Mouse (Mus musculus) forebrain, embryonic 14.5 days (tissue): ENCODE results near the gene Ttc17. TPM values are rescaled to one million over a fixed set of nuclear protein-coding genes. Genes with fewer than 3 reads are reported as not detected.

ENCODE experiments used
- ATAC-seq: fragments of 200-750 bp; cut with Nextera tagmentation; 2 replicates; pipeline ENCODE4 v1.8.0; 2017; ENCODE audit warnings: mild to moderate bottlenecking, moderate library complexity
- DNase-seq: peaks from one replicate; pipeline ENCODE4 v3.0.0-alpha.2; 2015; ENCODE audit warnings: low spot score
- H3K27ac ChIP-seq: fragments of 300-500 bp; sonication (generic); 2 replicates; pipeline ENCODE4 v1.5.1; 2014; ENCODE audit warnings: low read depth, mild to moderate bottlenecking, control low read depth, low read length, moderate library complexity
- H3K27me3 ChIP-seq: fragments of 300-500 bp; sonication (generic); replicated peaks from 2 replicates; pipeline ENCODE4 v1.6.1; 2014; ENCODE audit warnings: low read length, control low read depth, mixed read lengths; ENCODE audit not compliant: control insufficient read depth, insufficient read depth
- H3K36me3 ChIP-seq: fragments of 300-500 bp; sonication (generic); 2 replicates; pipeline ENCODE4 v1.6.1; 2014; ENCODE audit warnings: low read length, control low read depth; ENCODE audit not compliant: control insufficient read depth, insufficient read depth
- H3K4me1 ChIP-seq: fragments of 300-500 bp; sonication (generic); 2 replicates; pipeline ENCODE4 v1.6.1; 2014; ENCODE audit warnings: antibody characterized with exemption, low read length, control low read depth; ENCODE audit not compliant: control insufficient read depth, insufficient read depth
- H3K4me2 ChIP-seq: fragments of 300-500 bp; sonication (generic); 2 replicates; pipeline ENCODE4 v1.6.1; 2014; ENCODE audit warnings: mild to moderate bottlenecking, control low read depth, low read length
- H3K4me3 ChIP-seq: fragments of 300-500 bp; sonication (generic); 2 replicates; pipeline ENCODE4 v1.5.1; 2014; ENCODE audit warnings: low read depth, low read length, control low read depth
- H3K9ac ChIP-seq: fragments of 300-500 bp; sonication (generic); 2 replicates; pipeline ENCODE4 v1.6.1; 2014; ENCODE audit warnings: mild to moderate bottlenecking, low read length, control low read depth, moderate library complexity
- H3K9me3 ChIP-seq: fragments of 300-500 bp; sonication (generic); replicated peaks from 2 replicates; pipeline ENCODE4 v1.6.1; 2016; ENCODE audit warnings: low read length, control low read depth, mixed read lengths; ENCODE audit not compliant: control insufficient read depth
- WGBS: fragments of 180-500 bp; shearing (Covaris S2); extraction: QIAGEN DNeasy Blood & Tissue Kit; methylation state at CpG from one replicate; pipeline ENCODE4 v1.1.7; 2014; 5-methylcytosine and 5-hydroxymethylcytosine counted together
- polyA plus RNA-seq: library from polyadenylated mRNA; unstranded; fragments of >200 nt; fragmentation: Nextera tagmentation; extraction: Ambion mirVana; gene quantifications from 2 replicates; pipeline ENCODE4 v1.2.1, GENCODE M21; 2014

Gene Ttc17
- polyA plus RNA-seq, 1 experiment from 2014 or later = 19.1 TPM

- Histone ChIP-seq H3K4me2 (no peak overlapping the region), H3K27ac (no peak overlapping the region), H3K36me3 (no peaks in the 10 kb centered on the region), H3K9ac (no peak overlapping the region), H3K27me3 (no peaks in the 10 kb centered on the region), H3K9me3 (no peaks in the 10 kb centered on the region), H3K4me3 (no peak overlapping the region), H3K4me1 (peaks cover 4% of the 10 kb centered on the region; the same call in 1 of the 2 replicates)
- ATAC-seq (no peak), DNase-seq (peak; percentile 33)
- WGBS = 68% methylated on average over 3 of the region's 3 CpGs
Observed at GRCm38 (mm10) chr2:94275658-94276057, 130.8 kb downstream of the Ttc17 start.

GRCm38 (mm10) chr2:94273154-94274021 lies 133.1 kb downstream of the Ttc17 start:
- H3K9me3 ChIP-seq = no peaks in the 10 kb centered on the region
- H3K36me3 ChIP-seq = no peaks in the 10 kb centered on the region
- WGBS = 0% methylated on average over 54 of the region's 72 CpGs
- H3K4me2 ChIP-seq = peak overlapping the region; percentile 91
- H3K27ac ChIP-seq = peak overlapping the region; percentile 70; the same call in 1 of the 2 replicates
- ATAC-seq (peak; percentile 91), DNase-seq (peak; percentile 87)
- H3K9ac ChIP-seq = peak overlapping the region; percentile 79
- H3K4me1 ChIP-seq = peaks cover 4% of the 10 kb centered on the region; the same call in 1 of the 2 replicates
- H3K27me3 ChIP-seq = no peaks in the 10 kb centered on the region
- peak overlapping the region; percentile 58 for H3K4me3 ChIP-seq

GRCm38 (mm10) chr2:94271176-94271575 lies 135.3 kb downstream of the Ttc17 start:
- Histone ChIP-seq H3K4me3 (no peak overlapping the region), H3K4me1 (peaks cover 16% of the 10 kb centered on the region), H3K36me3 (no peaks in the 10 kb centered on the region), H3K27ac (no peak overlapping the region), H3K27me3 (no peaks in the 10 kb centered on the region), H3K9ac (no peak overlapping the region), H3K4me2 (no peak overlapping the region), H3K9me3 (no peaks in the 10 kb centered on the region)
- DNase-seq = no peak
- ATAC-seq = no peak
- 95% methylated on average over 10 of the region's 10 CpGs for WGBS

GRCm38 (mm10) chr2:94268835-94269234 lies 137.7 kb downstream of the Ttc17 start:
- ATAC-seq = no peak
- WGBS = 90% methylated on average over 8 of the region's 8 CpGs
- Histone ChIP-seq H3K9me3 (no peaks in the 10 kb centered on the region), H3K27me3 (no peaks in the 10 kb centered on the region), H3K4me3 (no peak overlapping the region), H3K4me2 (no peak overlapping the region), H3K9ac (no peak overlapping the region), H3K27ac (no peak overlapping the region), H3K4me1 (peaks cover 27% of the 10 kb centered on the region), H3K36me3 (no peaks in the 10 kb centered on the region)
- no peak for DNase-seq

- peak overlapping the region; percentile 85; the same call in 1 of the 2 replicates for H3K27ac ChIP-seq
- H3K27me3 ChIP-seq = no peaks in the 10 kb centered on the region
- no peak overlapping the region for H3K4me3 ChIP-seq
- H3K4me2 ChIP-seq = no peak overlapping the region
- DNase-seq (peak; percentile 54), ATAC-seq (no peak)
- no peak overlapping the region; the same call in 1 of the 2 replicates for H3K9ac ChIP-seq
- peaks cover 33% of the 10 kb centered on the region for H3K4me1 ChIP-seq
- no peaks in the 10 kb centered on the region for H3K9me3 ChIP-seq
- 8% methylated on average over 4 of the region's 4 CpGs for WGBS
- no peaks in the 10 kb centered on the region for H3K36me3 ChIP-seq
Observed at GRCm38 (mm10) chr2:94267213-94267850, 139.2 kb downstream of the Ttc17 start.

- Histone ChIP-seq H3K9ac (no peak overlapping the region), H3K27me3 (no peaks in the 10 kb centered on the region), H3K4me1 (peaks cover 33% of the 10 kb centered on the region), H3K4me3 (no peak overlapping the region), H3K27ac (peak overlapping the region; percentile 85), H3K36me3 (no peaks in the 10 kb centered on the region), H3K9me3 (no peaks in the 10 kb centered on the region), H3K4me2 (peak overlapping the region; percentile 73)
- DNase-seq (peak; percentile 67), ATAC-seq (no peak)
- WGBS = 9% methylated on average over 7 of the region's 7 CpGs
Observed at GRCm38 (mm10) chr2:94266381-94267160, 139.9 kb downstream of the Ttc17 start.

GRCm38 (mm10) chr2:94265221-94266191 lies 141.0 kb downstream of the Ttc17 start:
- under 1% methylated on average over 16 of the region's 16 CpGs for WGBS
- Histone ChIP-seq H3K9ac (peak overlapping the region; percentile 59; the same call in 1 of the 2 replicates), H3K27ac (peak overlapping the region; percentile 85), H3K9me3 (no peaks in the 10 kb centered on the region), H3K4me2 (peak overlapping the region; percentile 73), H3K36me3 (no peaks in the 10 kb centered on the region), H3K4me1 (peaks cover 33% of the 10 kb centered on the region), H3K27me3 (no peaks in the 10 kb centered on the region), H3K4me3 (peak overlapping the region; percentile 34)
- peak; percentile 92 for DNase-seq
- ATAC-seq = peak; percentile 77

GRCm38 (mm10) chr2:94264631-94265098 lies 141.8 kb downstream of the Ttc17 start:
- Histone ChIP-seq H3K9me3 (no peaks in the 10 kb centered on the region), H3K4me2 (peak overlapping the region; percentile 73), H3K4me1 (peaks cover 33% of the 10 kb centered on the region), H3K36me3 (no peaks in the 10 kb centered on the region), H3K27ac (peak overlapping the region; percentile 85), H3K4me3 (peak overlapping the region; percentile 34), H3K9ac (peak overlapping the region; percentile 59), H3K27me3 (no peaks in the 10 kb centered on the region)
- 0% methylated on average over 12 of the region's 12 CpGs for WGBS
- ATAC-seq (peak; percentile 63), DNase-seq (peak; percentile 89)
